Mouse (Mus musculus) neural tube, embryonic 12.5 days (tissue): ENCODE measurements around the gene Micu1. TPM values are rescaled to one million over a fixed set of nuclear protein-coding genes. Genes with fewer than 3 reads are reported as not detected.
"Not testable (repeated sequence)": the region's sequence is repeated elsewhere in the genome, so short reads cannot be mapped to it uniquely, and the experiment has no call there.

Experiments used
- ATAC-seq: fragments of 200-750 bp; cut with Nextera tagmentation; 2 replicates; pipeline ENCODE4 v1.8.0; 2017; ENCODE audit warnings: low read depth, mild to moderate bottlenecking, moderate TSS enrichment, moderate library complexity; ENCODE audit not compliant: low FRiP score
- H3K27ac ChIP-seq: fragments of 300-500 bp; sonication (generic); 2 replicates; pipeline ENCODE4 v1.5.1; 2016
- H3K27me3 ChIP-seq: fragments of 300-500 bp; sonication (generic); replicated peaks from 2 replicates; pipeline ENCODE4 v1.6.1; 2016; ENCODE audit warnings: mild to moderate bottlenecking
- H3K36me3 ChIP-seq: fragments of 300-500 bp; sonication (generic); 2 replicates; pipeline ENCODE4 v1.6.1; 2016; ENCODE audit warnings: mild to moderate bottlenecking
- H3K4me1 ChIP-seq: fragments of 300-500 bp; sonication (generic); 2 replicates; pipeline ENCODE4 v1.6.1; 2016
- H3K4me2 ChIP-seq: fragments of 300-500 bp; sonication (generic); replicated peaks from 2 replicates; pipeline ENCODE4 v1.6.1; 2016; ENCODE audit warnings: mild to moderate bottlenecking
- H3K4me3 ChIP-seq: fragments of 300-500 bp; sonication (generic); 2 replicates; pipeline ENCODE4 v1.5.1; 2016
- H3K9ac ChIP-seq: fragments of 300-500 bp; sonication (generic); 2 replicates; pipeline ENCODE4 v1.6.1; 2016; ENCODE audit warnings: mild to moderate bottlenecking
- H3K9me3 ChIP-seq: fragments of 300-500 bp; sonication (generic); 2 replicates; pipeline ENCODE4 v1.6.1; 2016; ENCODE audit warnings: mild to moderate bottlenecking
- WGBS: fragments of 180-500 bp; shearing (Covaris S2); methylation state at CpG from one replicate; pipeline ENCODE4 v1.1.7; 2016; 5-methylcytosine and 5-hydroxymethylcytosine counted together
- polyA plus RNA-seq: library from polyadenylated mRNA; unstranded; fragments of >200 nt; fragmentation: Nextera tagmentation; extraction: Ambion mirVana; gene quantifications from 2 replicates; pipeline ENCODE4 v1.2.1, GENCODE M21; 2016

The Micu1 gene
- polyA plus RNA-seq, 1 experiment from 2014 or later: 75.6 TPM

DNA sequence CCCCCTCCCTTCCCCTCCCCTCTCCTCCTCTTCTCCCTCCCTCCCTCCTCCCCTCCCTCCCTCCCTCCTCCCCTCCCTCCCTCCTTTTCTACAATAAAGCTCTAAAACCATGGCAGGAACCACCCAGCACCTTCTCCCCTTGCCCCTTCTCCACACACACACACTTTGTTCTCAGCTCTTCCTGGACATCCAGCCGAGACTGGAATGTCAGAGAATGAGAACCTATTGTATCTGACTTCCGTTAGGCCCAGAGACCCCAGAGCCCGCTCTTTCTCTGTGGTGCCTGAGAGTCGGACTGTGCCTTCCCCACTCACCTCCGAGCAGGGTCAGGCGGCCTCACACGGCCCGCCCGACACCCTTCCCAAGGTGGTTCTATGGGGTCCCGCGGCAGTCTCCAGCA is 166.0 kb downstream of the Micu1 start:
- WGBS: 46% methylated on average over 11 of the region's 11 CpGs
- Histone ChIP-seq H3K36me3 (no peaks in the 10 kb centered on the region), H3K4me1 (peaks cover 6% of the 10 kb centered on the region; the same call in 1 of the 2 replicates), H3K9me3 (no peaks in the 10 kb centered on the region), H3K4me2 (no peak overlapping the region), H3K9ac (no peak overlapping the region), H3K4me3 (no peak overlapping the region), H3K27ac (no peak overlapping the region), H3K27me3 (no peaks in the 10 kb centered on the region)
- no peak for ATAC-seq

DNA sequence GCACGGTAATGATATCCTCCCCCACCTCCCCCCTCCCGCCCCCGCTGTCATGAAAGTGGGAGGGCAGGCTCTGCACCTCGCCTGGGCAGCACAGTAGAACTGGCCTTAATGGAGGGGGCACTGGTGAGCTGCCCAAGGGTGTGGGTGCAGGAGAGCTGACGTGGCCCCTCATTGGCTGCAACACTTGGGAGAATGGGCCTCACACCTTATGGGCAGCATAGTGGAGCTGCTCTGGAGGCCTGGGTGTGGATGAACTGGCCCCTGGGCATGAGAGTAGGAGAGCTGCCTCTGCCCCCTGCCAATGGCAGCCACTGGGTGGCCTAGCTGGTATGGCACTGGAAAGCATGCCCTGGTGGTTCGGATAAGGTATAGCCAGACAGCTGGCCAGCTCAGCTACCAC is 167.8 kb downstream of the Micu1 start:
- Histone ChIP-seq H3K4me3 (no peak overlapping the region), H3K27ac (no peak overlapping the region), H3K4me1 (no peaks in the 10 kb centered on the region), H3K36me3 (no peaks in the 10 kb centered on the region), H3K27me3 (no peaks in the 10 kb centered on the region), H3K9ac (no peak overlapping the region), H3K9me3 (no peaks in the 10 kb centered on the region), H3K4me2 (no peak overlapping the region)
- no peak for ATAC-seq
- 84% methylated on average over 6 of the region's 6 CpGs for WGBS

DNA sequence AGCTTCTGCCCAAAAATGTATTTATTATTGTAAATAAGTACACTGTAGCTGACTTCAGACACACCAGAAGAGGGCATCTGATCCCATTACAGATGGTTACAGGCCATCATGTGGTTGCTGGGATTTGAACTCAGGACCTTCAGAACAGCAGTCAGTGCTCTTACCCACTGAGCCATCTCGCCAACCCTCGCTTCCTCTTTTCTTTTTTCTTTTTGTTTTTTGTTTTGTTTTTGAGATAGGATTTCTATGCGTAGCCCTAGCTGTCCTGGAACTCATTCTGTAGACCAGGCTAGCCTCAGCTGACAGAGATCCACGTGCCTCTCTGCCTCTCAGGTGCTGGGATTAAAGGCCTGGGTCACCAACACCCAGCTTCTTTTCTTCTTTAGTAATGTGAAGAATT is 170.4 kb downstream of the Micu1 start:
- not testable (repeated sequence) for H3K9me3 ChIP-seq, H3K27ac ChIP-seq, H3K4me2 ChIP-seq, H3K4me1 ChIP-seq, H3K36me3 ChIP-seq, H3K9ac ChIP-seq, H3K4me3 ChIP-seq, ATAC-seq, H3K27me3 ChIP-seq
- 91% methylated on average over 4 of the region's 4 CpGs for WGBS

DNA sequence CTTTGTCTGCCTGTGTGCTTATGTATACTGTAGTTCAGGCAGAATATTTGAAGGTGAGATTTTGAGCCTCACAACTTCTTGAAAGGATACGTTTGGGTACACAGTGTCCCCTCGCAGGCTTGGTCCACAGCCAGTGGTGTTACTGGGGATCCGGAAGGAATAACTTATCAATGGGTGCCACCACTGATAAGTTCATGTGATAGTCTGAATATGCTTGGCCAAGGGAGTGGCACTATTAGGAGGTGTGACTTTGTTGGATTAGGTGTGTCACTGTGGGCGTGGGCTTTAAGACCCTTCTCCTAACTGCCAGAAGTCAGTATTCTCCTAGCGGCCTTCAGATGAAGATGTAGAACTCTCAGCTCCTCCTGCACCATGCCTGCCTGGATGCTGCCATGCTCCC is 170.9 kb downstream of the Micu1 start:
- Histone ChIP-seq H3K27me3 (no peaks in the 10 kb centered on the region), H3K9me3 (no peaks in the 10 kb centered on the region), H3K9ac (no peak overlapping the region), H3K4me2 (no peak overlapping the region), H3K27ac (no peak overlapping the region), H3K4me1 (no peaks in the 10 kb centered on the region), H3K4me3 (no peak overlapping the region), H3K36me3 (no peaks in the 10 kb centered on the region)
- WGBS: 93% methylated on average over 5 of the region's 5 CpGs
- no peak for ATAC-seq

DNA sequence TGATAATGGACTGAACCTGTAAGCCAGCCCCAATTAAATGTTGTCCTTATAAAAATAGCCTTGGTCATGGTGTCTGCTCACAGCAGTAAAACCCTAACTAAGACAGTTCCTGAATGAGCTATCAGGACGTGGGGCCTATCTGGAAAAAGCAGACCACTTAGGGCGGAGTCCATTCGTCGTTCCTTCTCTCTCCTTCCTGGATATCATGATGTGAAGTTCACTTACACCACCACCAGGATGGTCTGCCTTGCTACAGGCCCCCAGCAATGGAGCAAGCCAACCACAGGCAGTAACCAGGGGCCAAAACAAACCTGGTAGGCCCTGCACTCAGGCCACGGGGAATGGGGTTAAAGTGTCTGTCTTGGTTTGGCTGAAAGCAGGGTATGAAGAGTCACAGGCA is 171.3 kb downstream of the Micu1 start:
- ATAC-seq: no peak
- Histone ChIP-seq H3K9me3 (no peaks in the 10 kb centered on the region), H3K36me3 (no peaks in the 10 kb centered on the region), H3K9ac (no peak overlapping the region), H3K27ac (no peak overlapping the region), H3K4me1 (0 out of 2 replicates have a peak, but pooled peaks cover 1% of the 10 kb centered on the region), H3K4me2 (no peak overlapping the region), H3K4me3 (no peak overlapping the region), H3K27me3 (no peaks in the 10 kb centered on the region)
- 75% methylated on average over 5 of the region's 5 CpGs for WGBS

GRCm38 (mm10) chr10:59875396-59875795 is 173.1 kb downstream of the Micu1 start:
- WGBS: 33% methylated on average over 1 of the region's 1 CpGs
- H3K36me3 ChIP-seq: no peaks in the 10 kb centered on the region
- no peak overlapping the region for H3K27ac ChIP-seq
- no peak for ATAC-seq
- H3K9ac ChIP-seq: no peak overlapping the region
- no peaks in the 10 kb centered on the region for H3K27me3 ChIP-seq
- no peak overlapping the region for H3K4me3 ChIP-seq
- peaks cover 7% of the 10 kb centered on the region; the same call in 1 of the 2 replicates for H3K4me1 ChIP-seq
- no peaks in the 10 kb centered on the region for H3K9me3 ChIP-seq
- H3K4me2 ChIP-seq: no peak overlapping the region

GRCm38 (mm10) chr10:59876698-59877097 is 174.4 kb downstream of the Micu1 start:
- WGBS: 93% methylated on average over 4 of the region's 4 CpGs
- not testable (repeated sequence) for H3K4me2 ChIP-seq, H3K27me3 ChIP-seq, ATAC-seq, H3K9ac ChIP-seq, H3K27ac ChIP-seq, H3K9me3 ChIP-seq, H3K36me3 ChIP-seq, H3K4me3 ChIP-seq
- peaks cover 16% of the 10 kb centered on the region for H3K4me1 ChIP-seq

- H3K27me3 ChIP-seq: no peaks in the 10 kb centered on the region
- 77% methylated on average over 15 of the region's 15 CpGs for WGBS
- no peak overlapping the region for H3K27ac ChIP-seq
- H3K9ac ChIP-seq: no peak overlapping the region
- H3K4me1 ChIP-seq: peaks cover 16% of the 10 kb centered on the region
- H3K4me2 ChIP-seq: no peak overlapping the region
- H3K9me3 ChIP-seq: no peaks in the 10 kb centered on the region
- ATAC-seq: no peak
- H3K36me3 ChIP-seq: no peaks in the 10 kb centered on the region
- no peak overlapping the region for H3K4me3 ChIP-seq
Measured at GRCm38 (mm10) chr10:59877421-59878117, 175.3 kb downstream of the Micu1 start.

DNA sequence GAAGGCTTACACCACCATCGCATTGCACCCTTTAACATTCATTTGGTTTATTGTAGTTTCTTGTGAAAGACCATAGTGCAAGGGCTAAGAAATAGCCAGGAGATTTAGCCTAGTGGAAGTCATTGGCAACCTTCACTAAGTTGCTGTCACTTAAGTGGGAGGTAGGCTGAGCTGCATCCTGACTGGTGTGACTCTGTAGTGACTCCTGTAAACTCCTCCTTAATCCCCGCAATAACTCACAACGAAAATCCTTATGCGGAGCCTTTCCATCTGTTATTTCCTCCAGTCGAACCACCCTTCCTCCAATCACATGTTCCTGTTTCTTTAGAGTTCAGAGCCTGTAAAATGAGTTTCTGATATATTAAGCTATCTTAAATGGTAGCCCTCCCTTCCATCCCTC is 176.5 kb downstream of the Micu1 start:
- no peak; the same call in 1 of the 2 replicates for ATAC-seq
- peak overlapping the region; percentile 81 for H3K4me2 ChIP-seq
- peak overlapping the region; percentile 90 for H3K4me3 ChIP-seq
- peaks cover 16% of the 10 kb centered on the region for H3K4me1 ChIP-seq
- H3K9ac ChIP-seq: peak overlapping the region; percentile 88
- peak overlapping the region; percentile 97; the same call in 1 of the 2 replicates for H3K27ac ChIP-seq
- WGBS: 23% methylated on average over 5 of the region's 5 CpGs
- no peaks in the 10 kb centered on the region for H3K9me3 ChIP-seq
- H3K36me3 ChIP-seq: no peaks in the 10 kb centered on the region; the same call in 1 of the 2 replicates
- no peaks in the 10 kb centered on the region for H3K27me3 ChIP-seq

DNA sequence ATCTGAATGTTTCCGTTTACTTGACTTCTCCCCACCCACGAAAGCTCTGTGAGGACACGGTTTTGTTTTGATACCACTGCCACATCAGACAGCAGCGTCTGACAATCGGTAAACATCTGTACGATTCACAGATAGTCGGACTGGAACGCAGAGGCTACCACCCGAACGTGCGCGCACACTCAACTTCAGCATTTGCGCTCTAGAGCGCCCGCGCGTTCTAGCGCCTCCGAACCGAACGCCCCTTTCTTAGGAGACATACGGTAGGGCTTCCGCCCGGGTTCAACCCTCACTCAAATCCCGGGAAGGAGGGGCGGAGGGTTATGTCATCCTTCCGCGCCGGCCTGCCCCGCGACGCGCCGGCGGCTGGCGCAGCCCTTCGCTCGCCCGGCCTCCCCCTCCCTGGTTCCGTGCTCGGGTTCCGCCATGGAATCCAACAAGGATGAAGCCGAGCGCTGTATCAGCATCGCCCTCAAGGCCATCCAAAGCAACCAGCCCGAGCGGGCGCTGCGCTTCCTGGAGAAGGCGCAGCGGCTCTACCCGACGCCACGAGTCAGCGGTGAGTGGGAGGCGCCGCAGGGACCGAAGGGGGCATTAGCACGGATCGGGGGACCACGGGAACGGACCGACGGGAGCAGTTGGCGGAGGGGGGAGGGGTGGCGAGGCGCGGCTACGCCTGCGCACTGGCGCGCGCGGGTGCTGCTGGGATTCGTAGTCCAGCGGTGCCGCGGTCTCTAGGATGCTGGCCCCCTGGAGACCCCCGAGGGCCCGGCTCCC is 177.2 kb downstream of the Micu1 start, which contains the start of gene Dnajb12:
Dnajb12 (plus strand) TSS at position 302 of the 774 bp plus-strand sequence.
- H3K9ac ChIP-seq: peak within 1 kb of the TSS; percentile 88
- H3K4me2 ChIP-seq: peak within 1 kb of the TSS; percentile 81
- no peaks in the 10 kb centered on the region for H3K27me3 ChIP-seq
- peak within 1 kb of the TSS; percentile 90 for H3K4me3 ChIP-seq
- H3K4me1 ChIP-seq: peaks cover 16% of the 10 kb centered on the region
- peak within 1 kb of the TSS; percentile 97 for H3K27ac ChIP-seq
- peak; percentile 94 for ATAC-seq
- peaks cover 3% of the 10 kb centered on the region for H3K36me3 ChIP-seq
- WGBS: under 1% methylated on average over 80 of the region's 80 CpGs
- H3K9me3 ChIP-seq: no peaks in the 10 kb centered on the region

DNA sequence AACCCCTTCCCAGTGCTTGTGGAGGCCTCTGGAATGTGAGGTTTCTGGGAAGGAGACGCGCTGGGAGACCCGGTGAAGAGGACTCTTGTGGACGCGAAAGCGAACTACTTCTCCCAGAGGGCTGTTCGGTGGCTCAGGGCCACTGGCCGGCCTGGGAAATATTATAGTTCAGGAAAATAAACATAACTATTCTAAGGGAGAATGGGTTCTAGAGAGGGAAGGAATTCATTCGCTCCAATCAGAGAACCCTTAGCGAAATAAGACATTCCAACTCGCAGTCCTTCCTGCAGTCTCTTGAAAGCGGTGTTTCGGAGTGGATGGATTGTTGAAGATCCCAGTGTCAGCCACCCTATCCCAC is 177.7 kb downstream of the Micu1 start:
- peak overlapping the region; percentile 90 for H3K4me3 ChIP-seq
- peaks cover 16% of the 10 kb centered on the region for H3K4me1 ChIP-seq
- H3K9me3 ChIP-seq: no peaks in the 10 kb centered on the region
- WGBS: under 1% methylated on average over 13 of the region's 13 CpGs
- H3K27ac ChIP-seq: peak overlapping the region; percentile 97
- peak overlapping the region; percentile 81 for H3K4me2 ChIP-seq
- peak; percentile 59 for ATAC-seq
- H3K36me3 ChIP-seq: peaks cover 6% of the 10 kb centered on the region
- no peaks in the 10 kb centered on the region for H3K27me3 ChIP-seq
- H3K9ac ChIP-seq: peak overlapping the region; percentile 88

- Histone ChIP-seq H3K4me2 (peak overlapping the region; percentile 81), H3K4me3 (no peak overlapping the region), H3K27ac (no peak overlapping the region), H3K9ac (no peak overlapping the region), H3K36me3 (peaks cover 6% of the 10 kb centered on the region), H3K4me1 (peaks cover 20% of the 10 kb centered on the region), H3K27me3 (no peaks in the 10 kb centered on the region), H3K9me3 (no peaks in the 10 kb centered on the region)
- 90% methylated on average over 7 of the region's 7 CpGs for WGBS
- ATAC-seq: no peak
Measured at GRCm38 (mm10) chr10:59880837-59881236, 178.6 kb downstream of the Micu1 start.
